Mouse (Mus musculus) hindbrain, embryonic 12.5 days (tissue): ENCODE measurements around the gene Clmn. TPM values are rescaled to one million over a fixed set of nuclear protein-coding genes. Genes with fewer than 3 reads are reported as not detected.
"Not testable (repeated sequence)": the region's sequence is repeated elsewhere in the genome, so short reads cannot be mapped to it uniquely, and the experiment has no call there.

Experiments used
- ATAC-seq: fragments of 200-750 bp; cut with Nextera tagmentation; 2 replicates; pipeline ENCODE4 v1.8.0; 2017; ENCODE audit warnings: moderate TSS enrichment; ENCODE audit not compliant: low FRiP score
- H3K27ac ChIP-seq: fragments of 300-500 bp; sonication (generic); 2 replicates; pipeline ENCODE4 v1.5.1; 2016; ENCODE audit warnings: mild to moderate bottlenecking
- H3K27me3 ChIP-seq: fragments of 300-500 bp; sonication (generic); 2 replicates; pipeline ENCODE4 v1.6.1; 2016; ENCODE audit warnings: mild to moderate bottlenecking
- H3K36me3 ChIP-seq: fragments of 300-500 bp; sonication (generic); 2 replicates; pipeline ENCODE4 v1.6.1; 2016; ENCODE audit warnings: mild to moderate bottlenecking
- H3K4me1 ChIP-seq: fragments of 300-500 bp; sonication (generic); 2 replicates; pipeline ENCODE4 v1.6.1; 2016
- H3K4me2 ChIP-seq: fragments of 300-500 bp; sonication (generic); replicated peaks from 2 replicates; pipeline ENCODE4 v1.6.1; 2016; ENCODE audit warnings: mild to moderate bottlenecking
- H3K4me3 ChIP-seq: fragments of 300-500 bp; sonication (generic); 2 replicates; pipeline ENCODE4 v1.5.1; 2016; ENCODE audit warnings: mild to moderate bottlenecking
- H3K9ac ChIP-seq: fragments of 300-500 bp; sonication (generic); 2 replicates; pipeline ENCODE4 v1.6.1; 2016; ENCODE audit warnings: mild to moderate bottlenecking, moderate library complexity
- H3K9me3 ChIP-seq: fragments of 300-500 bp; sonication (generic); replicated peaks from 2 replicates; pipeline ENCODE4 v1.6.1; 2016; ENCODE audit warnings: mild to moderate bottlenecking
- WGBS: fragments of 180-500 bp; shearing (Covaris S2); methylation state at CpG from one replicate; pipeline ENCODE4 v1.1.7; 2016; 5-methylcytosine and 5-hydroxymethylcytosine counted together
- polyA plus RNA-seq: library from polyadenylated mRNA; unstranded; fragments of >200 nt; fragmentation: Nextera tagmentation; extraction: Ambion mirVana; gene quantifications from 2 replicates; pipeline ENCODE4 v1.2.1, GENCODE M21; 2016

Clmn gene
- polyA plus RNA-seq, 1 experiment from 2014 or later, result 2.8 TPM

- Histone ChIP-seq H3K4me3 (no peak overlapping the region), H3K9ac (no peak overlapping the region), H3K27me3 (no peaks in the 10 kb centered on the region), H3K4me1 (peaks cover 48% of the 10 kb centered on the region), H3K27ac (no peak overlapping the region), H3K4me2 (no peak overlapping the region), H3K9me3 (no peaks in the 10 kb centered on the region), H3K36me3 (no peaks in the 10 kb centered on the region)
- 81% methylated on average over 6 of the region's 6 CpGs for WGBS
- ATAC-seq, result no peak
These were observed 122.6 kb downstream of the Clmn start for GRCm38 (mm10) chr12:104742247-104742646.

DNA sequence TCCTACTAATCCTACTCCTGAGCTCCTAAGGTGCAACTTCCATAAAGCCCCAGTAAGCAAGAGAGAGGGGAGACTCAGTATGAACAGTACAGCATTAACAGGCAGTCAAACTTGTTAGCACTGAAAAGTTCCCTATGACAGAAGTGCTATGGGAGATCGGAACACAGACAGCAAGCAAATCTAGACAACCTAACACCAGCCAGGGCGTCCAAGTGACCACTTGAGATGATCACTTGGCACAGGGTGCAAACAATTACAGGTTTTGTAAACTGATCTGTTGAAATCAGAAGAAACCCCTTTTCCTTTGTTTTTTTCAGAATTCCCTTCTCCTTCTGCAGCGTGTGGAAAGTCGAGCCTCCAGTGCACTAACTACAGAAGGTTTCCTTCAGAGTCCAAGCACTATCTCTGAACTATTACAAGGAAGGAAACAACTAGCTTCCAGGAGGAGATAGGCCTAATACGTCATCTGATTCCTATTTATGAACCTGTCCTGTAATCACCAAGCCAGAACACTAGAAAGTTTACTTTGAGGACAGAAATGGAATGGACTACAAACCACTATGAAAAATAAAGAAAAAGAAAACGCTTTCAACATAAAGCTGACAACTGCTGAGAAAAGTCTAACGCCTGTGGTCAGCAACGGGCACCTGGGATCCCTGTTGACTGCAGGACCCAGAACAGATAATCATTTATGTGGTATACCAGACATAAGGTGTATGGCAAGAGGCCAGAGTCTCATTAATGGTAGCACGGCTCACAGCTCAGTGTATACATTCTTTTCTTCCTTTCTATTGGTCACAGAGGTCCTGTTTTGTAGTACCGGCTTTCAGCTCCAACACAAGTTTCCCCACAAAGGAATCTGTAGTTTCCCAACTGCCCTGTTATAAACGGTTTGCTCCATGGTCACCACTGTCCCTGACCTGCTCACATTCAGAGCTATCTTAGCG, 123.8 kb downstream of the Clmn start:
- Histone ChIP-seq H3K4me2 (no peak overlapping the region), H3K4me3 (no peak overlapping the region), H3K36me3 (no peaks in the 10 kb centered on the region), H3K9ac (no peak overlapping the region), H3K27ac (no peak overlapping the region), H3K9me3 (no peaks in the 10 kb centered on the region), H3K27me3 (no peaks in the 10 kb centered on the region), H3K4me1 (peaks cover 53% of the 10 kb centered on the region)
- ATAC-seq, result no peak
- WGBS, result 79% methylated on average over 12 of the region's 12 CpGs

GRCm38 (mm10) chr12:104738931-104739330, 125.9 kb downstream of the Clmn start:
- H3K4me1 ChIP-seq, result peaks cover 64% of the 10 kb centered on the region
- ATAC-seq, result no peak
- no peaks in the 10 kb centered on the region for H3K27me3 ChIP-seq
- H3K4me3 ChIP-seq, result no peak overlapping the region
- no peak overlapping the region for H3K27ac ChIP-seq
- WGBS, result 56% methylated on average over 3 of the region's 3 CpGs
- H3K9me3 ChIP-seq, result no peaks in the 10 kb centered on the region
- no peaks in the 10 kb centered on the region for H3K36me3 ChIP-seq
- no peak overlapping the region for H3K9ac ChIP-seq
- H3K4me2 ChIP-seq, result no peak overlapping the region

- Histone ChIP-seq H3K36me3 (no peaks in the 10 kb centered on the region), H3K4me1 (peaks cover 61% of the 10 kb centered on the region), H3K4me2 (no peak overlapping the region), H3K27ac (no peak overlapping the region), H3K9me3 (no peaks in the 10 kb centered on the region), H3K4me3 (no peak overlapping the region), H3K9ac (no peak overlapping the region), H3K27me3 (no peaks in the 10 kb centered on the region)
- WGBS, result 71% methylated on average over 9 of the region's 9 CpGs
- no peak for ATAC-seq
These were observed 126.4 kb downstream of the Clmn start for GRCm38 (mm10) chr12:104738446-104738845.

- Histone ChIP-seq H3K27me3 (no peaks in the 10 kb centered on the region), H3K36me3 (no peaks in the 10 kb centered on the region), H3K4me1 (peaks cover 61% of the 10 kb centered on the region), H3K27ac (no peak overlapping the region), H3K9ac (no peak overlapping the region), H3K4me2 (no peak overlapping the region), H3K4me3 (no peak overlapping the region), H3K9me3 (no peaks in the 10 kb centered on the region)
- WGBS, result 64% methylated on average over 10 of the region's 10 CpGs
- ATAC-seq, result no peak
These were observed 127.2 kb downstream of the Clmn start for GRCm38 (mm10) chr12:104737666-104738065.

DNA sequence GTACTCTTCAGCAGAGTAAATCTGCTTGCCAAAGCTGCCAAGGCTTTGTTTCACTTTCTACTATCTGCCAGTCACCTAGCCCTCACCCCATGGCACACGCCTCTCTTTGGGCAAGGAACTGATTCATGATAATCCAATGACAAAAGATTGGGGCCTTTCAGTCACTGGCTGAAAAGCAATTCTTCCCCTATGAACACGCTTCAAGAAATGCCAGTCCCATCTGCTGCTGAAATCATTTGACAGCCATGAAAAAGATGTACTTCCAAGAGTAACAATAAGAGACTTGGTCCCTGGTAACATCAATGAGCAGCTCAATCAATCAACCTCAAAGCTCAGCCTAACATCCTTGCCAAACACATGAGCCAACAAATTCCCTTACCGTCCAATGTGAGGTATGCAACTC, 128.9 kb downstream of the Clmn start:
- peak; percentile 44; the same call in 1 of the 2 replicates for ATAC-seq

GRCm38 (mm10) chr12:104733165-104733564, 131.7 kb downstream of the Clmn start:
- no peak overlapping the region for H3K27ac ChIP-seq
- H3K4me1 ChIP-seq, result peaks cover 44% of the 10 kb centered on the region
- H3K4me3 ChIP-seq, result no peak overlapping the region
- ATAC-seq, result no peak
- H3K27me3 ChIP-seq, result no peaks in the 10 kb centered on the region
- peaks cover 24% of the 10 kb centered on the region for H3K36me3 ChIP-seq
- no peaks in the 10 kb centered on the region for H3K9me3 ChIP-seq
- no peak overlapping the region for H3K9ac ChIP-seq
- H3K4me2 ChIP-seq, result no peak overlapping the region

More for the DNA sequence above, 128.9 kb downstream of the Clmn start:
- Histone ChIP-seq H3K4me1 (peaks cover 62% of the 10 kb centered on the region), H3K4me2 (no peak overlapping the region), H3K27ac (no peak overlapping the region), H3K9ac (no peak overlapping the region), H3K4me3 (no peak overlapping the region), H3K27me3 (no peaks in the 10 kb centered on the region), H3K36me3 (peaks cover 4% of the 10 kb centered on the region), H3K9me3 (no peaks in the 10 kb centered on the region)
- WGBS, result 24% methylated on average over 3 of the region's 3 CpGs

- Histone ChIP-seq H3K9me3 (no peaks in the 10 kb centered on the region), H3K27ac (no peak overlapping the region), H3K4me2 (no peak overlapping the region), H3K36me3 (peaks cover 38% of the 10 kb centered on the region), H3K27me3 (no peaks in the 10 kb centered on the region), H3K4me1 (peaks cover 35% of the 10 kb centered on the region), H3K9ac (no peak overlapping the region), H3K4me3 (no peak overlapping the region)
- WGBS, result 29% methylated on average over 3 of the region's 3 CpGs
- ATAC-seq, result peak; percentile 75
These were observed 133.1 kb downstream of the Clmn start for GRCm38 (mm10) chr12:104731782-104732181.

DNA sequence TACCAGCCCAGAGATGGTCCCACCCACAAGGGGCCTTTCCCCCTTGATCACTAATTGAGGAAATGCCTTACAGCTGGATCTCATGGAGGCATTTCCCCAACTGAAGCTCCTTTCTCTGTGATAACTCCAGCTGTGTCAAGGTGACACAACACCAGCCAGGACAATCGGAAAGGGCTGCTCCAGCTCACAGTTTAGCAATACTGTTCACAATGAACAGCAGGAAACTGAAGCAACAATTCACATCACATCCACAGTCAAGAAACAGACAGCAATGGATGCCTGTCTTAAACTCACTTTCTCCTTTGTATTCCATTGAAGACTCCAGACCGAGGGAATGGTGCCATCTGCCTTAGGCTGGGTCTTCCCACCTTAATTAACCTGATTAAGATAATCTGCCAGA, 138.4 kb downstream of the Clmn start:
- not testable (repeated sequence) for H3K9ac ChIP-seq, H3K4me2 ChIP-seq, H3K4me3 ChIP-seq, H3K27me3 ChIP-seq, H3K27ac ChIP-seq, H3K9me3 ChIP-seq, H3K4me1 ChIP-seq, ATAC-seq
- H3K36me3 ChIP-seq, result peaks cover 74% of the 10 kb centered on the region
- WGBS, result 88% methylated on average over 2 of the region's 2 CpGs

DNA sequence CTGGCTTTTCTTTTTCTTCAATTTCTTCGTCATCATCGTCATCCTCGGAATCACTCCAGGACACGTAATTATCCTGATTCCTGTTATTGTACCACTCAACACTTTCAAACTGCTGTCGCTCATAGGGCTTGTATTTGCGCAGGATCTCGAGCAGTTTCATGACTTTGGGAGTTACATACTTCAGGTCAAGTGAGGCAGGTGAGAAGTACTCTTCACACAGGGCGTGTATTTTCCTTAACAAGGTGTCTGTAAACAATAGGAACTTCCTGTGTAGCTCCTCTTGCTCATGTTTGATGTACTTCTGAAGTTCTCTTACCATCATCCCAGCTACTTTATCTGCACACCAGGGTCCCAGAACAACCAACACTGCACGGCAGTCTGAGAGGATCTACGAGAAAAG, 142.8 kb downstream of the Clmn start:
- no peak overlapping the region for H3K9ac ChIP-seq
- H3K4me3 ChIP-seq, result no peak overlapping the region
- no peaks in the 10 kb centered on the region for H3K9me3 ChIP-seq
- no peaks in the 10 kb centered on the region for H3K4me1 ChIP-seq
- no peak overlapping the region for H3K27ac ChIP-seq
- peaks cover 51% of the 10 kb centered on the region for H3K36me3 ChIP-seq
- WGBS, result 93% methylated on average over 10 of the region's 10 CpGs
- ATAC-seq, result no peak
- H3K27me3 ChIP-seq, result no peaks in the 10 kb centered on the region
- H3K4me2 ChIP-seq, result no peak overlapping the region

DNA sequence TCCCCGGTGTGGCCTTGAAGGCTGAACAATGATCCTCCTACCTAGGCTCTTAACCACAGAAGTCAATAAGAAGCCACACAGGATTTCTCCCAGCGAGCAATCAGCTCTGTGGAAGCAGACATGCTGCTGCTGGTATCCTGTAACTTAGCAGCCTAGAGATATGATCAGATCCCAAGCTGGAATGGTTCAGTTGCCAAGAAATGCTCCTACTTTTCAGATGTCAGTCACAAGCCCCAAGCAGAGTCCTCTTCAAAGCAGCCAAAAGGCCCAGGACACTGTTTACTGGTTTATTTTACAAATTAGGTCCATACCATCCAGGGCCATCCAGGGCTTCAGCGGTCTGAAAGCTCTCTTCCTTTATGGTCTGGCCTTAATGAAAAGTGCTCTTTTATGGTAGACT, 143.9 kb downstream of the Clmn start:
- Histone ChIP-seq H3K27me3 (no peaks in the 10 kb centered on the region), H3K4me3 (no peak overlapping the region), H3K36me3 (peaks cover 50% of the 10 kb centered on the region), H3K9ac (no peak overlapping the region), H3K4me2 (no peak overlapping the region), H3K27ac (no peak overlapping the region), H3K9me3 (no peaks in the 10 kb centered on the region), H3K4me1 (no peaks in the 10 kb centered on the region; the same call in 1 of the 2 replicates)
- WGBS, result 89% methylated on average over 3 of the region's 3 CpGs
- ATAC-seq, result no peak

GRCm38 (mm10) chr12:104718956-104719355, 145.9 kb downstream of the Clmn start:
- H3K27ac ChIP-seq, result no peak overlapping the region
- no peak for ATAC-seq
- no peak overlapping the region for H3K9ac ChIP-seq
- no peaks in the 10 kb centered on the region for H3K27me3 ChIP-seq
- H3K9me3 ChIP-seq, result no peaks in the 10 kb centered on the region
- peaks cover 43% of the 10 kb centered on the region for H3K36me3 ChIP-seq
- no peak overlapping the region for H3K4me2 ChIP-seq
- no peaks in the 10 kb centered on the region; the same call in 1 of the 2 replicates for H3K4me1 ChIP-seq
- no peak overlapping the region for H3K4me3 ChIP-seq
- WGBS, result 81% methylated on average over 5 of the region's 5 CpGs

- Histone ChIP-seq H3K9me3 (no peaks in the 10 kb centered on the region), H3K4me2 (no peak overlapping the region), H3K4me1 (no peaks in the 10 kb centered on the region; the same call in 1 of the 2 replicates), H3K36me3 (peaks cover 44% of the 10 kb centered on the region), H3K27ac (no peak overlapping the region), H3K27me3 (no peaks in the 10 kb centered on the region), H3K9ac (no peak overlapping the region), H3K4me3 (no peak overlapping the region)
- no peak for ATAC-seq
- 77% methylated on average over 5 of the region's 5 CpGs for whole genome bisulfite sequencing
These were observed 148.5 kb downstream of the Clmn start for GRCm38 (mm10) chr12:104716409-104716808.
